Comparison of ENCODE assay signal across 8 mouse cellular contexts in the genomic region with DNA sequence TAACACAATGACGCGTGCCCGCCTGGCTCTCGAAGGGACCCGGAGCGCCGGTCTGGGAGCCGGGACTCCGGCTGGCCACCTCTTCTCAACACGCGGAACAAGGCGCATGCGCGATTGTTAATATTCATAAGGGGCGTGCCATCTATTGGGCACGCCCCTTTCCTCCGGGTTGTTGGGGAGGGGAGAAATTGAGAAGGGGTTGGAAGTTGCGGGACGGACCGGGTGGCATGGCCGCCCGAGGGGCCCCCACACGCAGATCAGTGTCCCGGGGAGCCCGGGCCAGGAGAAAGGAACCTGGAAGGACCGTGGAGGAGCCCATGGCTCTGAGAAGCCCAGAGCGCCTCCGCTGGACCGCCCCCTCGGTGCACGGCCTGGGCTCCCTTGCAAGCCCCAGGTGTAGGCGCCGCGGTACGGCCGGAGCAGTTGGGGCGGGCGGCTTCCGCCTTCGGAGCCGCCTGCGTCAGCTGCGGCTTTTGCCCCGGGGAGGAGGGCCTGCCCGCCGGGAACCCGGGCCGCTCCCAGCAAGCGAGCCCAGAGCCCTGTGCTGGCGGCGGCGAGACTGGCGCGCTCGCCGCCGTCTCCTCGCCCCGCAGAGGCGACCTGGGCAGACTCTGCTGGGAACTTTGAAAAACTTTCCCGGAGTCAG. TPM values are rescaled to one million over a fixed set of nuclear protein-coding genes. Genes with fewer than 3 reads are reported as not detected.
DNase-seq lines count a peak whose midpoint lies in the region; ATAC-seq lines count a peak whose summit lies in the region.

No protein-coding gene starts in this region.

- H3K27ac ChIP-seq in embryonic facial prominence, embryonic 12.5 days, result peak overlapping the region; percentile 98
- peak overlapping the region; percentile 92 for H3K27ac ChIP-seq in limb, embryonic 11.5 days (replicated peaks; ENCODE audit: low read depth, low read length)
- peak overlapping the region; percentile 92 for H3K27ac ChIP-seq in midbrain, embryonic 12.5 days (replicated peaks)

- H3K36me3 ChIP-seq in embryonic facial prominence, embryonic 12.5 days, result no peaks in the 10 kb centered on the region
- no peaks in the 10 kb centered on the region for H3K36me3 ChIP-seq in limb, embryonic 11.5 days (ENCODE audit: control insufficient read depth, insufficient read depth, low read length)
- H3K36me3 ChIP-seq in midbrain, embryonic 12.5 days, result no peaks in the 10 kb centered on the region

- under 1% methylated on average over 60 of the region's 61 CpGs for WGBS in embryonic facial prominence, embryonic 12.5 days
- 0% methylated on average over 59 of the region's 61 CpGs for WGBS in limb, embryonic 11.5 days
- WGBS in midbrain, embryonic 12.5 days, result 0% methylated on average over 55 of the region's 61 CpGs

- H3K9me3 ChIP-seq in embryonic facial prominence, embryonic 12.5 days, result no peaks in the 10 kb centered on the region
- H3K9me3 ChIP-seq in limb, embryonic 11.5 days (ENCODE audit: control insufficient read depth, low read length), result no peaks in the 10 kb centered on the region
- H3K9me3 ChIP-seq in midbrain, embryonic 12.5 days, result no peaks in the 10 kb centered on the region

- peak overlapping the region; percentile 69 for H3K4me3 ChIP-seq in embryonic facial prominence, embryonic 12.5 days
- peak overlapping the region; percentile 74 for H3K4me3 ChIP-seq in limb, embryonic 11.5 days (ENCODE audit: low read depth, low read length)
- peak overlapping the region; percentile 74 for H3K4me3 ChIP-seq in midbrain, embryonic 12.5 days

- DNase-seq in adrenal gland, postnatal 4 days (ENCODE audit: low spot score in 2 of 2), result peak; percentile 78 to 88
- DNase-seq in heart, adult 9 months (ENCODE audit: low spot score in 2 of 2), result peak; percentile 94 to 95
- DNase-seq in kidney, adult 8-10 months, result peak; percentile 90 to 94
- peak; percentile 96 for DNase-seq in limb, embryonic 11.5 days (ENCODE audit: low spot score)
- DNase-seq in right cerebral cortex, postnatal 4 days, result peak; percentile 78
- DNase-seq in urinary bladder, postnatal 4 days (ENCODE audit: low spot score in 2 of 2), result peak; percentile 89 to 95

- H3K4me2 ChIP-seq in embryonic facial prominence, embryonic 12.5 days (replicated peaks), result peak overlapping the region; percentile 91
- peak overlapping the region; percentile 73 for H3K4me2 ChIP-seq in limb, embryonic 11.5 days (ENCODE audit: low read depth, severe bottlenecking)
- H3K4me2 ChIP-seq in midbrain, embryonic 12.5 days (replicated peaks), result peak overlapping the region; percentile 77

- peaks cover 25% of the 10 kb centered on the region for H3K4me1 ChIP-seq in embryonic facial prominence, embryonic 12.5 days
- H3K4me1 ChIP-seq in limb, embryonic 11.5 days (ENCODE audit: control insufficient read depth, insufficient read depth, low read length), result peaks cover 13% of the 10 kb centered on the region; the same call in 1 of the 2 replicates
- peaks cover 48% of the 10 kb centered on the region for H3K4me1 ChIP-seq in midbrain, embryonic 12.5 days

- H3K9ac ChIP-seq in embryonic facial prominence, embryonic 12.5 days, result peak overlapping the region; percentile 82
- peak overlapping the region; percentile 86 for H3K9ac ChIP-seq in limb, embryonic 11.5 days (ENCODE audit: low read length)
- peak overlapping the region; percentile 70 for H3K9ac ChIP-seq in midbrain, embryonic 12.5 days (replicated peaks)

- ATAC-seq in embryonic facial prominence, embryonic 12.5 days (ENCODE audit: insufficient number of reproducible peaks, insufficient read depth, low FRiP score, low TSS enrichment), result peak; percentile 78
- peak; percentile 83 for ATAC-seq in limb, embryonic 11.5 days (ENCODE audit: insufficient number of reproducible peaks, low FRiP score, low TSS enrichment, low read depth)
- peak; percentile 81 for ATAC-seq in midbrain, embryonic 12.5 days (ENCODE audit: low FRiP score, low read depth)

- H3K27me3 ChIP-seq in embryonic facial prominence, embryonic 12.5 days, result peaks cover 3% of the 10 kb centered on the region; the same call in 1 of the 2 replicates
- peaks cover 5% of the 10 kb centered on the region; the same call in 1 of the 2 replicates for H3K27me3 ChIP-seq in limb, embryonic 11.5 days (ENCODE audit: control insufficient read depth, insufficient read depth, low read length)
- peaks cover 9% of the 10 kb centered on the region for H3K27me3 ChIP-seq in midbrain, embryonic 12.5 days

RNA-seq across cellular contexts. Expression of a gene that starts 0.4 kb away (rescaled TPM):
- total RNA-seq in adrenal gland, postnatal 4 days (2021), result 10 to 100 TPM; 17.0 to 29.9 TPM
- 30.3 and 31.9 TPM in 2 replicates for polyA plus RNA-seq in embryonic facial prominence, embryonic 12.5 days (2016; fragmentation: Nextera tagmentation; extraction: Ambion mirVana)
- polyA plus RNA-seq in limb, embryonic 11.5 days (2014; fragmentation: Nextera tagmentation; extraction: Ambion mirVana), result 23.3 and 24.8 TPM in 2 replicates
- 51.2 and 53.0 TPM in 2 replicates for polyA plus RNA-seq in midbrain, embryonic 12.5 days (2016; fragmentation: Nextera tagmentation; extraction: Ambion mirVana)

Comparison
In these comparisons a context has a peak if more than half of its experiments do, and no peak if none do; other contexts are left out.
1. Peak in every context shown above with its lines: DNase-seq, ATAC-seq, H3K4me3 ChIP-seq and H3K27ac ChIP-seq.